Mouse (Mus musculus) embryonic facial prominence, embryonic 14.5 days (tissue): ENCODE measurements around the gene Kcnk4. TPM values are rescaled to one million over a fixed set of nuclear protein-coding genes. Genes with fewer than 3 reads are reported as not detected.

Experiments used
- ATAC-seq: fragments of 200-750 bp; cut with Nextera tagmentation; 2 replicates; pipeline ENCODE4 v1.8.0; 2017; ENCODE audit warnings: low read depth, moderate number of reproducible peaks, moderate TSS enrichment
- DNase-seq: peaks from one replicate; pipeline ENCODE4 v3.0.0-alpha.2; 2015; ENCODE audit warnings: low spot score
- H3K27ac ChIP-seq: fragments of 300-500 bp; sonication (generic); replicated peaks from 2 replicates; pipeline ENCODE4 v1.5.1; 2014; ENCODE audit warnings: low read depth, mild to moderate bottlenecking, low read length, moderate library complexity
- H3K27me3 ChIP-seq: fragments of 300-500 bp; sonication (generic); replicated peaks from 2 replicates; pipeline ENCODE4 v1.6.1; 2014; ENCODE audit warnings: low read length; ENCODE audit not compliant: control insufficient read depth, insufficient read depth
- H3K36me3 ChIP-seq: fragments of 300-500 bp; sonication (generic); 2 replicates; pipeline ENCODE4 v1.6.1; 2014; ENCODE audit warnings: low read length, mixed read lengths; ENCODE audit not compliant: control insufficient read depth, insufficient read depth
- H3K4me1 ChIP-seq: fragments of 300-500 bp; sonication (generic); 2 replicates; pipeline ENCODE4 v1.6.1; 2014; ENCODE audit warnings: antibody characterized with exemption, low read length; ENCODE audit not compliant: control insufficient read depth, insufficient read depth
- H3K4me2 ChIP-seq: fragments of 300-500 bp; sonication (generic); 2 replicates; pipeline ENCODE4 v1.6.1; 2014; ENCODE audit warnings: low read depth, mild to moderate bottlenecking, low read length, moderate library complexity, mixed read lengths
- H3K4me3 ChIP-seq: fragments of 300-500 bp; sonication (generic); 2 replicates; pipeline ENCODE4 v1.5.1; 2014; ENCODE audit warnings: low read depth, mild to moderate bottlenecking, low read length
- H3K9ac ChIP-seq: fragments of 300-500 bp; sonication (generic); 2 replicates; pipeline ENCODE4 v1.6.1; 2014; ENCODE audit warnings: low read depth, mild to moderate bottlenecking, low read length, moderate library complexity, mixed read lengths
- H3K9me3 ChIP-seq: fragments of 300-500 bp; sonication (generic); 2 replicates; pipeline ENCODE4 v1.6.1; 2016; ENCODE audit warnings: low read length; ENCODE audit not compliant: control insufficient read depth
- WGBS: fragments of 180-500 bp; shearing (Covaris S2); extraction: QIAGEN DNeasy Blood & Tissue Kit; methylation state at CpG from one replicate; pipeline ENCODE4 v1.1.7; 2014; 5-methylcytosine and 5-hydroxymethylcytosine counted together
- polyA plus RNA-seq: library from polyadenylated mRNA; unstranded; fragments of >200 nt; fragmentation: Nextera tagmentation; extraction: Ambion mirVana; gene quantifications from 2 replicates; pipeline ENCODE4 v1.2.1, GENCODE M21; 2014

Gene Kcnk4
- 1.0 and 1.6 TPM in 2 replicates for polyA plus RNA-seq

DNA sequence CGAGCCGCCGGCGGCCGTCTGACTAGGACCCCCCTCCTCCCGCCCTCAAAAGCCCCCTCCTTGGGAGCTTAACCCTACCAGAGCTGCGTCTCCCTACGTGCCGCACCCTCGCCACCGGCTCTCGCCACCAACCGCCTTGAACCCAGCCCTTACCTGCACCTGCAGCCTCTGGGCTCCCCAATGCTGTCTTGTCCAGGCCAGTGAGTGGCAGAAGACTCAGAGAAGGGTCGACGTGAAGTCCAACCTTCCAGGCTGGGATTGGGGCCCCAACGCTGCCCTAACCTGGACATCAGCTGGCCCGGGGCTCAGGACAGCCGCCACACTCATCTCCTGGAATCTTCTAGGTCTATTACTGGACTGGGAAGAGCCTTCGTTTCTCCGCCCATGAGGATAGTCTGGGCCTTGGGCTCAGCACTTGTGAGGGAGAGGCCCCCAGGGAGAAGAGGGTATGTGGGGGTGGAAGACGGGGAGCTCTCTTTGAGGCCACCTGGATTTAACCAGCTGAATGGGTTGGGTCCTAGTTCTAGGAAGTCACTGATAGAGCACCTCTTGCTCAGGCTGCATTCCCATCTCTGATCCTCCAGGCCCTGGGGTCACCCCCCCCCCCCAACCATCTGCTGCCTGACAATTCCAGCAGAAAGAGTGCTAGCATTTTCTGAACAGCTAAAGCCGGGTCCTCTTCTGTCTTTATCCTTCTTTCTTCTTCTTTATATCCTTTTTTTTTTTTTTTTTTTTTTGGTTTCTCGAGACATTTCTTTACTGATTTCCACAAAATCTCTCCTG is at the start of gene Kcnk4:
Kcnk4 (minus strand) TSS at position 321 of the 783 bp plus-strand sequence.
- Histone ChIP-seq H3K4me3 (peak within 1 kb of the TSS; percentile 37), H3K27me3 (peaks cover 64% of the 10 kb centered on the region), H3K4me1 (peaks cover 6% of the 10 kb centered on the region; the same call in 1 of the 2 replicates), H3K4me2 (peak within 1 kb of the TSS; percentile 61), H3K9me3 (no peaks in the 10 kb centered on the region), H3K27ac (no peak within 1 kb of the TSS), H3K36me3 (no peaks in the 10 kb centered on the region), H3K9ac (peak within 1 kb of the TSS; percentile 52)
- 11% methylated on average over 17 of the region's 23 CpGs for WGBS
- DNase-seq (no peak), ATAC-seq (no peak)

DNA sequence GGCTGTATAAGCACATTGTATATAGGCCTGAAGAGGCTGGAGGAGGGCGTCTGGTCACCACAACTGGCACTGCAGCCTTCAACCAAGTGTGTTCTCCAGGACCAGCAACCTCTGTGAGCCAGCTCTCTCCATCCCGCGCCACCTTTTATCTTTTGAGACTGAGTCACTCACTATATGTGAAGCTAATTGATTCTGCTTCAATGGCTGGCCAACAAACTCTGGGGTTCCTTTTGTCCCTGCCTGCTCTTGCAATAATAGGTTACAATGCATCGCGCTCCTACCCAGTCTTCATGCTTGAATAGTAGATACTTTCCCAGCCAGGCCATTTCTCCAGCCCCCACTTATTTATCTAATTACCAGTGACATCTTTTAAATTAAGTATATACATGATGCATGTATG is 49.3 kb upstream of the Kcnk4 start:
- Histone ChIP-seq H3K4me3 (no peak overlapping the region), H3K4me1 (peaks cover 21% of the 10 kb centered on the region), H3K27ac (no peak overlapping the region), H3K36me3 (peaks cover 37% of the 10 kb centered on the region), H3K9ac (no peak overlapping the region), H3K4me2 (no peak overlapping the region), H3K9me3 (no peaks in the 10 kb centered on the region), H3K27me3 (no peaks in the 10 kb centered on the region)
- WGBS: 93% methylated on average over 5 of the region's 5 CpGs
- no peak for ATAC-seq
- DNase-seq: no peak

DNA sequence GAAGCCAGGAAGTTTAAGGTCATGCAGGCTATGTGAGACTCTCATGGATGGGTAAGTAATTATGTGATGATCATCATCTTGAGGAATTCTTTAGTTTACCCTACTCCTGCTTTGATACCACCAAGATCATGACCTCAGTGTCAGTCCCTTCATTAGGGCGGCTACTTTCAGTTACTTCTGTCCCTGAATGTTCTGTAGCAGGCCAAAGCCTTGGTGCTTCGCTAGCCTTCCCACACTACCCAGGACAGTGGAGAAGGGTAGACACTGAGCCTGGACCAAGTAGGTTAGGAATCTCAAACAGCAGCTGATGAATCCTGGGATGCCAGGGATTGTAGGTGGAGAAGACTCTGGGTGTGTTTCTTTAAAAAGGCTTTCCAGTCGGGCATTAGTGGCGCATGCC is 47.1 kb upstream of the Kcnk4 start:
- H3K27ac ChIP-seq: no peak overlapping the region
- peaks cover 29% of the 10 kb centered on the region for H3K4me1 ChIP-seq
- H3K4me2 ChIP-seq: peak overlapping the region; percentile 92; the same call in 1 of the 2 replicates
- no peak overlapping the region for H3K4me3 ChIP-seq
- 89% methylated on average over 4 of the region's 4 CpGs for WGBS
- no peak overlapping the region for H3K9ac ChIP-seq
- no peaks in the 10 kb centered on the region for H3K9me3 ChIP-seq
- peaks cover 53% of the 10 kb centered on the region for H3K36me3 ChIP-seq
- DNase-seq: no peak
- no peaks in the 10 kb centered on the region for H3K27me3 ChIP-seq
- ATAC-seq: no peak

DNA sequence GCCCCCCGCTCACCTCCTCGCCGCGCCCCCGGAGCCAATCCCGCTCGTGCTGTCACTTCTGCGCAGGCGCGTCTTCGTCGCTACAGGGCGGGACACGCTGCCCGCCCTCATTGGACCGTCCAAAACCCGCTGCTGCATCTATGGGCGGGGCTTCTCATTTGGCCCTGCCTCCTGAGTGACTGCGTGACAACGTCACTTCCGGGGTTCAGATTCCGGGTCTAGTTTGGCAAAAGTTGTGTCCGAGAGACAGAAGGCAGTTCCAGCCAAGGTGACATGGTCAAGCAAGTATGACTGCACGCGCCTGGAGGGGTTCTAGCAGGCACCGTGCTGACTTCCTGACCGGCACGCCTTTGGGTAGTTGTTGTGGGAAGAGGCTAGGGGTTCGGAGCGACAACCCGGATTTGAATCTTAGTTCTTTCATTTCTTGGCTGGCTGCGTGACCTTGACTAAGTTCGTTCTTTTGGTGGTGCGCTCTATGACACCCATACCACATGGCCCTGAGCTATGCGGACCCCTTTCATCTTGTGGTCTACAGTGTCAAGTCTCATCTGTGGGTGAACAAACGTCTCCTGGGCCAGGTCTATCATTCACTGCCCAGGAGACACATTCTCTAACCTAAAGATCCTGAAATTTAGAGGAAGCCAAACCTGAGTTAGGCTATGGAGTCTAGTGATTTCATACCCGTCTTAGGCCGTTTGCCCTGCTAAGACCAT is 46.2 kb upstream of the Kcnk4 start, which contains the start of gene Fkbp2:
Fkbp2 (minus strand) TSS at position 121 of the 713 bp plus-strand sequence.
- no peaks in the 10 kb centered on the region for H3K9me3 ChIP-seq
- WGBS: 1% methylated on average over 36 of the region's 38 CpGs
- H3K4me2 ChIP-seq: peak within 1 kb of the TSS; percentile 92
- H3K9ac ChIP-seq: peak within 1 kb of the TSS; percentile 88
- H3K4me1 ChIP-seq: peaks cover 26% of the 10 kb centered on the region
- DNase-seq (peak; percentile 99), ATAC-seq (peak; percentile 88)
- H3K27ac ChIP-seq: peak within 1 kb of the TSS; percentile 93
- peak within 1 kb of the TSS; percentile 78 for H3K4me3 ChIP-seq
- H3K27me3 ChIP-seq: no peaks in the 10 kb centered on the region
- peaks cover 50% of the 10 kb centered on the region for H3K36me3 ChIP-seq

DNA sequence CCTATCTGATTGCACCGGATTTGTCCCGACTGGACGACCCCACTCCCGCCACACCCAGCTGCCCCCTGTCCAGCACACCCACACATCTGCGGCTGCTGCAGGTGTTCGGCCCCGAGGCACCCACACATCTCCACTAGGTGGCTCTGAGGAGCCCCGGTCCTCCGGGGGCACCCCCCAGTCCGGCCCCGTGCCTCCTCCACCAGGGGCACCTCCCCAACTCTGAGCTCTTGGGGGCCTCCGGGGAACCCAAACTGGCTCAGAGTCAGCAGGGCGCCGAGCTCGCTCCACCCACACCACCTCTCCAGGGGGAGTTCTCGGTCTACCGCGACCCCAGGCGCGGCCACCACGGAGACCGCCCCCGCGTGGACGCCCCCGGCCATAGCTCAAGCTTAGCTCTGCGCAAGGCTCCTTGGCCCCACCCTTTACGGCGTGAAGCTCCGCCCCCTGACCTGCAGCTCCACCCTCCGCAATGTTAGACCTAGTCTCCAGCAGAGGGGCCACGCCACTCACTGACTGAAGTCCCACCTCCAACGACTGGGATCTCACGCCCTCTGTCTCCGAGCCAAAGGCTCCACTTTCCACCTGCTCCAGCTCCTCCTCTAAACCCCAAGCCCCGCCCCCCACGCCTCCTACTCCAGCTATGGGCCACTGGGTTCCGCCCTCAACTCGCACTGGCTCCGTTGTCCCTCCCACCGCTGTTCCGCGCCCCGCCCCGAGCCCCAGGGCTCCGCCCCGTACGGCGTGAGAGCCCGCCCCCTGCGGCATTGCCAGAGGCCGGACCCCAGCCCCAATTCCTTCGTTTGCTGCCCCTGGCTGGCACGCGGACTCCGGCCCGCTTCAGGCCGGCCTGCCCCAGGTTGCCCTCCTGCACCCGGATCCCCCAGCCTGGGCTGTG is 45.4 kb upstream of the Kcnk4 start:
- DNase-seq (peak; percentile 100), ATAC-seq (peak; percentile 87)
- peak overlapping the region; percentile 93 for H3K27ac ChIP-seq
- H3K9ac ChIP-seq: peak overlapping the region; percentile 88
- H3K4me3 ChIP-seq: peak overlapping the region; percentile 78
- no peaks in the 10 kb centered on the region for H3K9me3 ChIP-seq
- H3K36me3 ChIP-seq: peaks cover 42% of the 10 kb centered on the region
- no peaks in the 10 kb centered on the region for H3K27me3 ChIP-seq
- peaks cover 26% of the 10 kb centered on the region for H3K4me1 ChIP-seq
- 3% methylated on average over 36 of the region's 59 CpGs for WGBS
- peak overlapping the region; percentile 92 for H3K4me2 ChIP-seq

DNA sequence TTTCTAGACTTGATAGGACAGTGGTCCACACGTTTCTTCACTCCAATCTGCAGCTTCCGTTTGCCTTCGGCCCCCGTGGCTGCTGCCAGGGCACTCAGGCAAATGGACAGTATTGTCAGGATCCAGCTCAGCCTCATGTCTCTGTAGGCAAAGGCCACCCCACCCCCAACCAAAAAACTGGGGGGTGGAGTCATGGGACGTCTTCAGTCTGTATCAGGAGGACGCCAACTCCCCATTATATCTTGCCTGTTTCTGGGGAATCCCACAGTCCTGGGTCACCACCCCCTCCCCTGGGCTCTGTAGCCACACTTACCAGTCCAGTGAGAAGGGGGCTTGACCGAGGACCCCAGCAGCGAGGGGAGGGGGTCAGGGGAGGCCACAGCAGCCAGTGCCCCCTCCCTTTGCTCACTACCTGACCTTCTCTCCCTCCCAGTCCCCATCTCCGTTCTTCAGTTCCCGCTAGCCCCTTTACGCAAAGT is 44.7 kb upstream of the Kcnk4 start:
- DNase-seq: peak; percentile 50
- H3K4me1 ChIP-seq: peaks cover 27% of the 10 kb centered on the region

DNA sequence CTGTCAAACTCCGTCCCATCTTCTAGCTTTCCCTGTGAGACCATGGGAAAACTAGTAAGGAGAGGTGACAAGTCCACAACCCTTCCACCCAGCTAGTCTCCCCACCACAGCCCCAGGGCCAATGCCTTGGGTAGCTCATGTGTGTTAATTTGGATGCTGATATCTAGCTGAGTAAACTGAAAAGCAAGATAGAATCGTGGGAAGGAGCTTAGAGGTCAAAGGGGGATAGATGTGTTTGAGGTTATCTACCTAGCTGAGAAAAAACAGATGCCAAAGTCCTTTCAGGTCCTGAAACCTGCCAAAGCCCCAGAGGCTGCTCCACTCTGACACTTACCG is 44.3 kb upstream of the Kcnk4 start:
- Histone ChIP-seq H3K27me3 (no peaks in the 10 kb centered on the region), H3K9ac (0 out of 2 replicates have a peak overlapping the region, but pooled peaks have one; percentile 26), H3K4me3 (peak overlapping the region; percentile 78), H3K4me1 (peaks cover 31% of the 10 kb centered on the region), H3K27ac (peak overlapping the region; percentile 8; the same call in 1 of the 2 replicates), H3K9me3 (no peaks in the 10 kb centered on the region), H3K36me3 (peaks cover 33% of the 10 kb centered on the region), H3K4me2 (peak overlapping the region; percentile 92)
- DNase-seq: no peak
- no peak for ATAC-seq
- WGBS: 43% methylated on average over 3 of the region's 3 CpGs

More for the DNA sequence above, 44.7 kb upstream of the Kcnk4 start:
- H3K27me3 ChIP-seq: no peaks in the 10 kb centered on the region
- H3K4me2 ChIP-seq: peak overlapping the region; percentile 92
- no peaks in the 10 kb centered on the region for H3K9me3 ChIP-seq
- peaks cover 38% of the 10 kb centered on the region for H3K36me3 ChIP-seq
- H3K4me3 ChIP-seq: peak overlapping the region; percentile 78
- H3K9ac ChIP-seq: peak overlapping the region; percentile 60
- ATAC-seq: no peak
- 7% methylated on average over 10 of the region's 11 CpGs for WGBS
- H3K27ac ChIP-seq: peak overlapping the region; percentile 23
